Mouse (Mus musculus): ENCODE data around the gene Cnga3. TPM values are rescaled to one million over a fixed set of nuclear protein-coding genes. Genes with fewer than 3 reads are reported as not detected.
A peak's percentile ranks its signal among the peaks of the same experiment; 100 is the strongest.

The Cnga3 gene
- total RNA-seq, 2 experiments from 2014 or later, result 1.7 to 1.8 TPM

GRCm38 (mm10) chr1:37286556-37286955, 72.3 kb downstream of the Cnga3 start:
- DNase-seq, result no peak

- DNase-seq, result no peak
Measured at GRCm38 (mm10) chr1:37287748-37288147, 73.5 kb downstream of the Cnga3 start.

DNA sequence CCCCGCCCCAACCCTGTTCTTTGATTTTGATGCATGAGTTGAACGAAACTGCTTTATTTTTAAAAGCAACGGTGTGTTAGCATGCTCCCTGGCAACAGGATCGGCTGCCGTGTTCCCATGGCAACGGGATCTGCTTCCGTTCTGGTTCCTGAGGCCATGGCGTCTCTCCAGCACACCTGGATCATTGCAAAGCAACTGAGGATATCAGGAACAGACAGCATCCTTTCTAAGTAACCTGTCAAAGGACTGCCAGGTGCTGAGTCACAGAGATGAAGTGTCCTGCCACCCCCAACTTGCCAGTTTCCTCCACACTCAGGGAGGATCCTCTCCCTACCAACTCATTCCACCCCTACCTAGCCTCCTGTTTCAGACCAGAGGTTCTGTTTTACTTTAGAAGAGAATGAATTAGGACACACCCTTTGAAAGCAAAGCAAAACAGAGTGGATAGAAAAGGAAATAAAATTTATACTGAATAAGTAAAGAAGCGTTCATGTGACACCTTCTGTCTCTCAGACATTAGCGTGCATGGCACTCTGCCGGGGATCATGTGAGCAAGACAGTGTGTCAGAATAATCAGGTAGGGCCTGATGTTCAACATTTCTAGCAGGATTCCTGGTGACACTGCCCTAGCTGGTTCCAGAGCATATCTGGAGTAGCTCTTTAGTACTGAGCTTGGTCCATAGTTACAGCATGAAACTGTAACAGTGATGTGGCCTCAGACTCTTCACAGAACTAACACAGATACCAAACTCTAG, 74.1 kb downstream of the Cnga3 start:
- no peak for DNase-seq

- DNase-seq, result no peak
Measured at GRCm38 (mm10) chr1:37288941-37289340, 74.7 kb downstream of the Cnga3 start.

DNA sequence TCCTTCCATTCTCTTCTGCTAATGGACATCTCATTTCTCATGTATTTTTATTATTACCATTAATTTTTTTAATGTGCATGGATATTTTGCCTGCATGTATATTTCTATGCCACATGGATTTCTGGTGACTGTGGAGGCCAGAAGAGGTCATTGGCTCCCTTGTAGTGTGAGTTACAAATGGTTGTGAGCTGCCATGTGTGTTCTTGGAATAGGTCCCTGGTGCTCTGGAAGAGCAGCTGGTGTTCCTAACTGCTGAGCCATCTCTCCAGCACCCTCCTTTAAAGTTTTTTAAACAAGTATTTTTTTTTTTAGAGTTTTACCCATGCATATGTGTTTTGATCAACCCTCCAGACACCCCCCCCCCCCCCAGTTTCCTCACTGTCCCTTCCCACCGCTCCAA, 82.2 kb downstream of the Cnga3 start:
- no peak for DNase-seq

DNA sequence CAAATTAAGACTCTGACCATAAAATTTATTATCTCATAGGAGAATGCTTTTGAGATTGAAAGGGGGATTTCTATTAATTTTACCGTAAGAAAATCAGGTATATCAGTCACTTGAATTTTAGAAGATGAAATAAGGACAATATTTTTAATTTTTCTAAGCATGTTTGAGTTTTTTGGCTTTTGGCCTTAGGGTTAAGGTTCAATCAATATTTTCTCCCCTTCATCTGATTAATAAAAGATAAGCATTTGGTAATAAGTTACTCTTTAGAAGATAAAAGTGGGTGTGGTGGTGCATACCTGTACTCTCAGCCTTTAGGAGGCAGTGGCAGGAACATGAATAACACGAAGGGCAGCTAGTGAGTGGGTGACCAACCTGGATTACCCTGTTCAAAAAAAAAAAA, 84.7 kb downstream of the Cnga3 start:
- no peak for DNase-seq

DNA sequence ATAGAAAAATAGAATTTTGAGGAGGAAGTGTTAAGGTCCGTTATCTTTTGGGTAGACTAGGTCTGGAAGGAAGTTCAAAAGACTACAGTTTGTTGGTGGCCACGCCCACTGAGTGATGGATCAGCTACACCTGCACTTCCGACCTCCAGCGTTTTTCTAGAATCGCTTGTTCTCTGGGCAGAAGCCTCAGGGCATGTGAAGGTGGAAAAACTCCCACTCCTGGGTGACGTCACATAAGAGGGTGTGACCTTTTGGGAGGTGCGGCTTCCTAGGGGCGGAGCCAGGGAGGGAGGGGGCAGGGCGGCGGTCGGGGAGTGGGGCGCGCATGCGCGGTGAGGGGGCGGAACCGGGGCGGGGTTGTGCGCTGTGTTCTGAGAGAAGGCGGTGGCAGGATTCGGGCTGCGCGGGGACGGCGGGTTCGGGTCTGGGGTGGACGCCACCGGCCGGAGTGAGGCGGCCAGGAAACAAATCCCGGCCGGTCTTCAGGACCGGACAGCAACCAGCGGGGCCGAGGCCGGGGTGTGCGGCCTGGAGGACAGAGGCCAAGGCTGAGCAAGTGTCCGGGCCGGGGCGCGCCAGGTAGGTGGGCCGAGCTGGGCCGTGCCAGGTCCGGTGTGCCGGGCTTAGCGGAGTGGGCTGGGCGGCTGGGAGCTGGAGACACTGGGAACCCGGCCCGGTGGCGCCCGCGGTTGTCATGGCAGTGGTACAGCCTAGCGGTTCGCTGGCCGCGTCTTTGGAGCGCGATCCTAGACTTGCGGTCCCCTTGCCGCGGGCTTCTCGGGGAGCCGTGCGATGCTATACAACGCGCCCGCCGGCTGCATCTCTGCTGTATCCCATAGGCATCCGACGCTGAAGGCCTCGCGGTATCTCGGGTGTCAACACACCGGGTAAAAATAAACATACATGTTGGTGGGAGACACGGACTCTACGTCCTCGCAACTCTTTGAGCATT, 85.6 kb downstream of the Cnga3 start, which contains the start of gene Inpp4a:
Gene Inpp4a, plus strand, starts transcription at position 326 of the 952 bp plus-strand sequence.
- peak; percentile 94 to 96 for DNase-seq

GRCm38 (mm10) chr1:37300650-37301049, 86.4 kb downstream of the Cnga3 start:
- peak in 1 of 2 experiments; percentile 30 for DNase-seq

DNA sequence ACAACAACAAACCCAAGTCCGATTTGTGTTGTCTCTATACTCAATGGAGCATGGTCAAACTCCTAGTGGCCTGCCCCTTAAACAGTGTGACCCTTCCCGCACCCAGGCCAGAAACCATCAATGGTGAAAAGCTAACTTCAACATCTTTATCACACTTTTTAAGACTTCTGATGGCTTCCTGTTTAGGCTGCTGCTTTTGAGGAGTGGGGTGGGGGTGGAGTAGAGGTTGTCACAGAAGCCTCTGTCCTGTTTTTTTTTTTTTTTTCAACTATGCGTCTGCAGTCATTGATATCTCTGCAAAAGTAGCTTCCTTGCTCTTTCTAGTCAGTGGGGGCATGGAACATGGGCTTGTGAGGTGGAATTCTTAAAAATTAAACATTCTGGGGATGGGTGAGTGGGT, 88.6 kb downstream of the Cnga3 start:
- DNase-seq, result no peak

DNA sequence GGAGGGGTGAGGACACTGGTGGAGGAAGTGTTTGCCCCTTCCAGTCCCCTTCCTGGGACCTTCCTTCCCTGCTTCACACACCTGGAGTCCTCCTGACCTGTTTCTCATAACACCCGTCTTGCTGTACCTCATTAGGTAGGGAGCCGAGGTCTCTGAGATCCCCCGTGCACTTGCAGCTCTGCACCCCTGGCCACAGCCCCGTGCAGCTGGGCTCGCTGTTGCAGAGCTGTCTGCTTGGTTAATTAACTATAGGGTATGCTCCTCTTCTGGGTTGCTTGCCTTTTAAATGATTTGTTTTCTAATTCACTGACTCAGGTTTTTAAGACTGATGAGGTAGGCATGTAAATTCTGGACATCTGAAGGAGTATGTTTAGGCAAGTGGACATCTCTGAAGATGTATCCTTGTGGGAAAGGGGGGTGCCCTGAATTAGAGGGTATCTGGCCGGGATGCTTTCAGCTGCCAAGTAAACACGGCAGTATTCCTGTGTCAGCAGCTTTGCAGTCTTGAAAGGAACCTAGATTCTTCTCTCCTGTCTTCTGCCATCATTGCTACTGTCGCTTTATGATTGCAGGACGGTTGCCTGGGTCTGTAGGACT, 91.6 kb downstream of the Cnga3 start:
- DNase-seq, result no peak

DNA sequence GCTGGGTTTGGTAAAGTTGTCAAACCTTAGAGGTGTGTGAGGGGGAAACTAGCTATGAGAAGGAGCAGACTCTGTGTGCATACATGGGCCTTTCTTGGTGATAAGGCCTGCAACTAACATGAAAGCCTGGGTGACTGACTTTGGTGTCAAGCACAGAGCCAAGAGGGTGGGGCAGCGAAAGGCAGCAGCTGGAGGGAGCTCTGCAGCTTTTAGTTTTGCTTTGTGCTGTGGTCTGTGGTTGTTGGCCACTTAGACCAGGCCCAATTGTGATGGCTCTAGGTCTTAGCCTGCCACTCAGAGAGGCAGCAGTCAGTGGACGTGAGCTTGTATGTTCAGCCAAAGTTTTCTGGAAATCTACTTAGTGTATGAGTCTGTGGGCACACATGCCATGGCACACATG, 93.4 kb downstream of the Cnga3 start:
- peak; percentile 34 to 42 for DNase-seq

- no peak for DNase-seq
Measured at GRCm38 (mm10) chr1:37308021-37308742, 93.9 kb downstream of the Cnga3 start.

- DNase-seq, result peak in 1 of 2 experiments; percentile 32
Measured at GRCm38 (mm10) chr1:37308743-37309100, 94.5 kb downstream of the Cnga3 start.

GRCm38 (mm10) chr1:37309939-37310515, 95.8 kb downstream of the Cnga3 start:
- no peak for DNase-seq

Other genes starting within 250 kb of the Cnga3 start
- gene Vwa3b, start 187.8 kb upstream of the Cnga3 start, total RNA-seq (2021), result 1 to 10 TPM in 1 of 2 experiments, under 1 TPM in 1; 0.50 to 1.1 TPM
- gene Inpp4a, start 85.4 kb downstream of the Cnga3 start, total RNA-seq (2021), result 10 to 100 TPM; 19.3 to 22.1 TPM
- gene Coa5, start 215.7 kb downstream of the Cnga3 start, total RNA-seq (2021), result 100 to 1,000 TPM; 114 to 119 TPM
- 10 to 100 TPM; 32.9 to 34.0 TPM for gene Unc50, start 215.7 kb downstream of the Cnga3 start, total RNA-seq (2021)

Data from heart, adult 18-20 months (tissue).